9 mouse cellular contexts compared by ENCODE assay signal in the genomic region with DNA sequence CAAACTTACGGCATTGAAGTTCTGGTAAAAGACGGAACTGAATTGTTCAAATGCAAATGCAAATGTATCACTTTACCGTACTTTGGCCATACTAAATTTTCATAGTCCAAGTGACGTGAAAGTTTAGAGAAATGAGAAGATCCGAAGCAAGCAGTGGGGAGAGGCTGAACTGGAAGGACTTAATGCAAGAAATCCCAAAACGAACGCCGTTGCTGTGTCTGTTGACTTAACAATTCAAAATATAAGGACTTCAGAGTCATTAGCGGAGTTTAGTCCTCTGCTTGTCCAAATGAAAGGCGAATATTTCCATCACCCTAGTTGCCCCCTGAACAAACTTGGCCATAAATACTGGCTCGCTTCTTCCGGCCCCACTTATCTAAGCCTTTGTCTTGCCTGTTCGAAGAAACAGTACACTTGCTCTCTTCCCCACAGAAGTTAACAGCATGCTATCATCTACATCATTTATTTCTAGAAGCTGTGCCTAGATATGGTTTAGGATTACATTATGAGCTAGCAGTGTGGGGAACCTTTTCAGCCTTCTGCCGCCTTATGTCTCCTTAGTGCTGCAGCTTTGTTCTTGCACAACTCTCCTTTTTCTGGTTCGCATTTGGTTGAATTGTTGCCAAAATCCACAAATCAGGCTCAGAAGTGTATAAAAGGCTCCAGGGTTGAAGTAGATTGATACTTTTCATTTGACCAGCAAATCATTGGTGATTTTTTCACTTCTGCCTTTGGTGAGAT. TPM values are rescaled to one million over a fixed set of nuclear protein-coding genes. Genes with fewer than 3 reads are reported as not detected.
A peak's percentile ranks its signal among the peaks of the same experiment; 100 is the strongest.
DNase-seq lines count a peak whose midpoint lies in the region; ATAC-seq and TF ChIP-seq lines count a peak whose summit lies in the region.
"Had no signal": no experiment of that assay in that cellular context is flagged by ENCODE, and none has a peak within 500 bp of the region (broad histone marks: within the 10 kb centered on the region; RNA-seq: fewer than 3 reads in every experiment).

No protein-coding gene starts in this region.

- H3K4me1 ChIP-seq in megakaryocyte, embryonic 14.5 days: peaks cover 53% of the 10 kb centered on the region
- H3K4me1 ChIP-seq in cortical plate, adult 2 months (ENCODE audit: control insufficient read depth, insufficient read depth, low read length): no peaks in the 10 kb centered on the region
- H3K4me1 ChIP-seq in heart, embryonic 14.5 days (ENCODE audit: control insufficient read depth in 2 of 2, insufficient read depth in 2 of 2, low read length in 2 of 2): peaks cover 4 to 5% of the 10 kb centered on the region in 2 experiments; a peak in 3 of 4 replicates
- peaks cover 3% of the 10 kb centered on the region; the same call in 1 of the 2 replicates for H3K4me1 ChIP-seq in limb, embryonic 15.5 days
- H3K4me1 ChIP-seq in neural tube, embryonic 11.5 days (ENCODE audit: control insufficient read depth, insufficient read depth, low read length): 0 out of 2 replicates have a peak, but pooled peaks cover 8% of the 10 kb centered on the region

- ATAC-seq in megakaryocyte, adult 5-6 weeks (ENCODE audit: poor library complexity, severe bottlenecking): no peak
- ATAC-seq in heart, embryonic 14.5 days (ENCODE audit: insufficient number of reproducible peaks, insufficient read depth, low FRiP score, low read depth): no peak
- ATAC-seq in limb, embryonic 15.5 days (ENCODE audit: insufficient number of reproducible peaks, low FRiP score, low TSS enrichment, low read depth): no peak
- ATAC-seq in neural tube, embryonic 11.5 days (ENCODE audit: insufficient read depth, low FRiP score, low TSS enrichment): no peak

- peak overlapping the region; percentile 78 for H3K9ac ChIP-seq in heart, embryonic 14.5 days (ENCODE audit: low read length)
- peak overlapping the region; percentile 40 for H3K9ac ChIP-seq in limb, embryonic 15.5 days
- peak overlapping the region; percentile 68 for H3K9ac ChIP-seq in neural tube, embryonic 11.5 days (ENCODE audit: low read length)

- peak overlapping the region; percentile 80 for H3K4me2 ChIP-seq in heart, embryonic 14.5 days (ENCODE audit: low read length)
- peak overlapping the region; percentile 63 for H3K4me2 ChIP-seq in limb, embryonic 15.5 days
- peak overlapping the region; percentile 55 for H3K4me2 ChIP-seq in neural tube, embryonic 11.5 days (ENCODE audit: low read depth)

- H3K36me3 ChIP-seq in megakaryocyte, embryonic 14.5 days (replicated peaks; ENCODE audit: low read length): peaks cover 5% of the 10 kb centered on the region
- H3K36me3 ChIP-seq in heart, embryonic 14.5 days (ENCODE audit: control insufficient read depth, insufficient read depth, low read length): no peaks in the 10 kb centered on the region
- H3K36me3 ChIP-seq in limb, embryonic 15.5 days: no peaks in the 10 kb centered on the region
- H3K36me3 ChIP-seq in neural tube, embryonic 11.5 days (ENCODE audit: control insufficient read depth, insufficient read depth, low read length): no peaks in the 10 kb centered on the region

- peak overlapping the region; percentile 90 for H3K4me3 ChIP-seq in megakaryocyte, embryonic 14.5 days (replicated peaks)
- H3K4me3 ChIP-seq in cortical plate, adult 2 months (ENCODE audit: insufficient read depth, low read length): peak overlapping the region; percentile 57
- peak overlapping the region; percentile 24 to 47; a peak in 3 of 4 replicates for H3K4me3 ChIP-seq in heart, embryonic 14.5 days (ENCODE audit: control insufficient read depth in 1 of 2, insufficient read depth in 1 of 2, low read depth in 1 of 2, low read length in 2 of 2)
- peak overlapping the region; percentile 46 for H3K4me3 ChIP-seq in limb, embryonic 15.5 days
- peak overlapping the region; percentile 35 for H3K4me3 ChIP-seq in neural tube, embryonic 11.5 days (ENCODE audit: low read depth, low read length)

- no peaks in the 10 kb centered on the region for H3K27me3 ChIP-seq in megakaryocyte, embryonic 14.5 days (replicated peaks)
- no peaks in the 10 kb centered on the region for H3K27me3 ChIP-seq in heart, embryonic 14.5 days (ENCODE audit: control insufficient read depth, insufficient read depth, low read length)
- no peaks in the 10 kb centered on the region for H3K27me3 ChIP-seq in limb, embryonic 15.5 days
- H3K27me3 ChIP-seq in neural tube, embryonic 11.5 days (ENCODE audit: control insufficient read depth, insufficient read depth, low read length): no peaks in the 10 kb centered on the region

- DNase-seq in neural tube, embryonic 11.5 days (ENCODE audit: low spot score): peak; percentile 58
- DNase-seq in left cerebral cortex, postnatal 4 days: no peak
- no peak for DNase-seq in layer of hippocampus, postnatal 36 days

- H3K9me3 ChIP-seq in megakaryocyte, embryonic 14.5 days: no peaks in the 10 kb centered on the region
- no peaks in the 10 kb centered on the region for H3K9me3 ChIP-seq in heart, embryonic 14.5 days (ENCODE audit: control insufficient read depth, low read length)
- no peaks in the 10 kb centered on the region for H3K9me3 ChIP-seq in limb, embryonic 15.5 days
- no peaks in the 10 kb centered on the region for H3K9me3 ChIP-seq in neural tube, embryonic 11.5 days (ENCODE audit: control insufficient read depth, low read length)

- 13% methylated on average over 15 of the region's 15 CpGs for WGBS in heart, embryonic 14.5 days
- WGBS in limb, embryonic 15.5 days: 5% methylated on average over 15 of the region's 15 CpGs
- WGBS in neural tube, embryonic 11.5 days: 15% methylated on average over 15 of the region's 15 CpGs

- no peak for TF ChIP-seq POLR2A in cortical plate, adult 2 months (IDR thresholded peaks at IDR 0.05; ENCODE audit: extremely low read depth, insufficient read depth, low read length)

- no peak for TF ChIP-seq CTCF in cortical plate, adult 2 months (IDR thresholded peaks at IDR 0.05; ENCODE audit: extremely low read depth, insufficient read depth, low read length)

- intact Hi-C loops in left cerebral cortex, postnatal 4 days (cut with DNase I): loop anchor here (5.0 kb wide), 1 partner anchor 103 kb away; a partner anchor contains a TSS

- peak overlapping the region; percentile 38 for H3K27ac ChIP-seq in cortical plate, adult 2 months (ENCODE audit: insufficient read depth, low read length)
- H3K27ac ChIP-seq in heart, embryonic 14.5 days (replicated peaks in 1 of 2; ENCODE audit: control insufficient read depth in 1 of 2, insufficient read depth in 1 of 2, low read depth in 2 of 2, low read length in 2 of 2): peak overlapping the region; percentile 85 to 97
- H3K27ac ChIP-seq in limb, embryonic 15.5 days: peak overlapping the region; percentile 97
- peak overlapping the region; percentile 96 for H3K27ac ChIP-seq in neural tube, embryonic 11.5 days (ENCODE audit: low read depth, low read length)

RNA-seq across cellular contexts. Expression of a gene that starts 1.3 kb away (rescaled TPM):
- polyA plus RNA-seq in megakaryocyte, embryonic 14.5 days (2012; ENCODE audit: insufficient read depth, low replicate concordance): 148 and 151 TPM in 2 replicates
- total RNA-seq in megakaryocyte, adult 5-6 weeks (2015): 40.3 and 42.6 TPM in 2 replicates
- total RNA-seq in megakaryocyte, adult 5-6 weeks (2017): 253 and 263 TPM in 2 replicates
- polyA plus RNA-seq in cortical plate, adult 2 months (2012; rRNA removed): 117 and 130 TPM in 2 replicates
- polyA plus RNA-seq in heart, embryonic 14.5 days (2014; fragmentation: Nextera tagmentation; extraction: Ambion mirVana): 51.9 and 57.5 TPM in 2 replicates
- 47.2 and 57.0 TPM in 2 replicates for polyA plus RNA-seq in limb, embryonic 15.5 days (2015; fragmentation: Nextera tagmentation; extraction: Ambion mirVana)
- 21.3 and 22.2 TPM in 2 replicates for polyA plus RNA-seq in neural tube, embryonic 11.5 days (2014; fragmentation: Nextera tagmentation; extraction: Ambion mirVana)
- total RNA-seq in left cerebral cortex, postnatal 4 days (2021): 10 to 100 TPM; 16.7 to 17.0 TPM
- total RNA-seq in layer of hippocampus, postnatal 36 days (2021): 10 to 100 TPM; 50.8 to 57.7 TPM

RNA-seq across cellular contexts. Expression of a gene that starts 1.5 kb away (rescaled TPM):
- polyA plus RNA-seq in megakaryocyte, embryonic 14.5 days (2012; ENCODE audit: insufficient read depth, low replicate concordance): 3.6 and 4.7 TPM in 2 replicates
- 10.3 and 12.0 TPM in 2 replicates for total RNA-seq in megakaryocyte, adult 5-6 weeks (2015)
- 67.7 and 81.2 TPM in 2 replicates for total RNA-seq in megakaryocyte, adult 5-6 weeks (2017)
- polyA plus RNA-seq in cortical plate, adult 2 months (2012; rRNA removed): 1.2 and 1.5 TPM in 2 replicates
- 0.46 and 0.65 TPM in 2 replicates for polyA plus RNA-seq in heart, embryonic 14.5 days (2014; fragmentation: Nextera tagmentation; extraction: Ambion mirVana)
- polyA plus RNA-seq in limb, embryonic 15.5 days (2015; fragmentation: Nextera tagmentation; extraction: Ambion mirVana): 0.76 and 0.78 TPM in 2 replicates
- 0.92 and 0.97 TPM in 2 replicates for polyA plus RNA-seq in neural tube, embryonic 11.5 days (2014; fragmentation: Nextera tagmentation; extraction: Ambion mirVana)
- 1 to 10 TPM; 4.8 to 5.4 TPM for total RNA-seq in left cerebral cortex, postnatal 4 days (2021)
- total RNA-seq in layer of hippocampus, postnatal 36 days (2021): 1 to 10 TPM; 2.7 to 3.5 TPM

RNA-seq across cellular contexts. Expression of a gene that starts 10.3 kb away (rescaled TPM):
- polyA plus RNA-seq in megakaryocyte, embryonic 14.5 days (2012; ENCODE audit: insufficient read depth, low replicate concordance): not detected in 2 replicates
- total RNA-seq in megakaryocyte, adult 5-6 weeks (2015): 0.94 TPM in 1 of 2 replicates, not detected in the other
- 2.7 and 5.3 TPM in 2 replicates for total RNA-seq in megakaryocyte, adult 5-6 weeks (2017)
- polyA plus RNA-seq in cortical plate, adult 2 months (2012; rRNA removed): not detected in 2 replicates
- polyA plus RNA-seq in heart, embryonic 14.5 days (2014; fragmentation: Nextera tagmentation; extraction: Ambion mirVana): 0.30 TPM in 1 of 2 replicates, not detected in the other
- polyA plus RNA-seq in limb, embryonic 15.5 days (2015; fragmentation: Nextera tagmentation; extraction: Ambion mirVana): 0.20 TPM in 1 of 2 replicates, not detected in the other
- polyA plus RNA-seq in neural tube, embryonic 11.5 days (2014; fragmentation: Nextera tagmentation; extraction: Ambion mirVana): not detected in 2 replicates
- total RNA-seq in left cerebral cortex, postnatal 4 days (2021): not detected
- not detected for total RNA-seq in layer of hippocampus, postnatal 36 days (2021)
- total RNA-seq: heart, adult 18-20 months had no signal

RNA-seq across cellular contexts. Expression of a gene that starts 13.0 kb away (rescaled TPM):
- polyA plus RNA-seq in megakaryocyte, embryonic 14.5 days (2012; ENCODE audit: insufficient read depth, low replicate concordance): 4.0 and 19.8 TPM in 2 replicates
- total RNA-seq in megakaryocyte, adult 5-6 weeks (2015): 60.8 and 62.1 TPM in 2 replicates
- total RNA-seq in megakaryocyte, adult 5-6 weeks (2017): 282 and 359 TPM in 2 replicates
- polyA plus RNA-seq in cortical plate, adult 2 months (2012; rRNA removed): 4.1 and 9.6 TPM in 2 replicates
- 2.2 and 3.2 TPM in 2 replicates for polyA plus RNA-seq in heart, embryonic 14.5 days (2014; fragmentation: Nextera tagmentation; extraction: Ambion mirVana)
- polyA plus RNA-seq in limb, embryonic 15.5 days (2015; fragmentation: Nextera tagmentation; extraction: Ambion mirVana): 3.2 and 4.0 TPM in 2 replicates
- polyA plus RNA-seq in neural tube, embryonic 11.5 days (2014; fragmentation: Nextera tagmentation; extraction: Ambion mirVana): 4.1 and 5.2 TPM in 2 replicates
- total RNA-seq in left cerebral cortex, postnatal 4 days (2021): 100 to 1,000 TPM; 109 to 126 TPM
- 10 to 100 TPM; 95.4 to 98.7 TPM for total RNA-seq in layer of hippocampus, postnatal 36 days (2021)

RNA-seq across cellular contexts. Expression of a gene that starts 25.4 kb away (rescaled TPM):
- polyA plus RNA-seq in megakaryocyte, embryonic 14.5 days (2012; ENCODE audit: insufficient read depth, low replicate concordance): 10.7 TPM in 1 of 2 replicates, not detected in the other
- total RNA-seq in megakaryocyte, adult 5-6 weeks (2015): 12.3 and 17.1 TPM in 2 replicates
- total RNA-seq in megakaryocyte, adult 5-6 weeks (2017): 7.6 and 8.5 TPM in 2 replicates
- polyA plus RNA-seq in cortical plate, adult 2 months (2012; rRNA removed): 4.2 and 4.3 TPM in 2 replicates
- 13.0 and 15.1 TPM in 2 replicates for polyA plus RNA-seq in heart, embryonic 14.5 days (2014; fragmentation: Nextera tagmentation; extraction: Ambion mirVana)
- 7.3 and 10.3 TPM in 2 replicates for polyA plus RNA-seq in limb, embryonic 15.5 days (2015; fragmentation: Nextera tagmentation; extraction: Ambion mirVana)
- polyA plus RNA-seq in neural tube, embryonic 11.5 days (2014; fragmentation: Nextera tagmentation; extraction: Ambion mirVana): 3.2 and 3.3 TPM in 2 replicates
- 1 to 10 TPM; 1.7 to 2.3 TPM for total RNA-seq in left cerebral cortex, postnatal 4 days (2021)
- 1 to 10 TPM; 1.7 to 3.0 TPM for total RNA-seq in layer of hippocampus, postnatal 36 days (2021)

Comparison
In these comparisons a context has a peak if more than half of its experiments do, and no peak if none do; other contexts are left out.
1. H3K4me3 ChIP-seq: peak in every context shown above with its lines; median percentile 90 in megakaryocyte, embryonic 14.5 days; 57 in cortical plate, adult 2 months; 46 in limb, embryonic 15.5 days; 36 in heart, embryonic 14.5 days; 35 in neural tube, embryonic 11.5 days.
2. H3K27ac ChIP-seq: peak in every context shown above with its lines; median percentile 97 in limb, embryonic 15.5 days; 96 in neural tube, embryonic 11.5 days; 91 in heart, embryonic 14.5 days; 38 in cortical plate, adult 2 months.